Mouse (Mus musculus): Measurements from ENCODE around the gene Zcchc7. TPM values are rescaled to one million over a fixed set of nuclear protein-coding genes. Genes with fewer than 3 reads are reported as not detected.

The Zcchc7 gene
- polyA plus RNA-seq, 1 experiment from 2014 or later, result 19.5 TPM

GRCm38 (mm10) chr4:44973871-44974270 lies 218.2 kb downstream of the Zcchc7 start:
- peak; percentile 48; the same call in 1 of the 2 replicates for ATAC-seq (ENCODE audit: low FRiP score)
- H3K4me2 ChIP-seq, result peak overlapping the region; percentile 19; the same call in 1 of the 2 replicates
- 0 out of 2 replicates have a peak, but pooled peaks cover 2% of the 10 kb centered on the region for H3K4me1 ChIP-seq (ENCODE audit: control insufficient read depth, insufficient read depth, low read length)
- no peaks in the 10 kb centered on the region for H3K9me3 ChIP-seq (ENCODE audit: control insufficient read depth, low read length)
- H3K27ac ChIP-seq (ENCODE audit: low read depth, low read length), result no peak overlapping the region
- no peak for DNase-seq (ENCODE audit: low spot score, missing footprints)
- H3K36me3 ChIP-seq (ENCODE audit: control insufficient read depth, insufficient read depth, low read length), result no peaks in the 10 kb centered on the region
- H3K9ac ChIP-seq (ENCODE audit: low read length), result peak overlapping the region; percentile 24; the same call in 1 of the 2 replicates
- 65% methylated on average over 14 of the region's 14 CpGs for WGBS
- no peaks in the 10 kb centered on the region for H3K27me3 ChIP-seq (ENCODE audit: control insufficient read depth, insufficient read depth, low read length)
- no peak overlapping the region for H3K4me3 ChIP-seq (ENCODE audit: low read depth, low read length)

GRCm38 (mm10) chr4:44974331-44974730 lies 218.7 kb downstream of the Zcchc7 start:
- H3K27ac ChIP-seq (ENCODE audit: low read depth, low read length), result no peak overlapping the region
- WGBS, result 80% methylated on average over 8 of the region's 8 CpGs
- no peaks in the 10 kb centered on the region for H3K9me3 ChIP-seq (ENCODE audit: control insufficient read depth, low read length)
- ATAC-seq (ENCODE audit: low FRiP score) (no peak), DNase-seq (ENCODE audit: low spot score, missing footprints) (peak; percentile 51)
- H3K4me2 ChIP-seq, result no peak overlapping the region
- 0 out of 2 replicates have a peak, but pooled peaks cover 2% of the 10 kb centered on the region for H3K4me1 ChIP-seq (ENCODE audit: control insufficient read depth, insufficient read depth, low read length)
- no peaks in the 10 kb centered on the region for H3K27me3 ChIP-seq (ENCODE audit: control insufficient read depth, insufficient read depth, low read length)
- H3K9ac ChIP-seq (ENCODE audit: low read length), result no peak overlapping the region
- H3K36me3 ChIP-seq (ENCODE audit: control insufficient read depth, insufficient read depth, low read length), result no peaks in the 10 kb centered on the region
- no peak overlapping the region for H3K4me3 ChIP-seq (ENCODE audit: low read depth, low read length)

GRCm38 (mm10) chr4:44976026-44976615 lies 220.4 kb downstream of the Zcchc7 start:
- Histone ChIP-seq H3K36me3 (ENCODE audit: control insufficient read depth, insufficient read depth, low read length) (no peaks in the 10 kb centered on the region), H3K4me2 (no peak overlapping the region), H3K9ac (ENCODE audit: low read length) (no peak overlapping the region), H3K9me3 (ENCODE audit: control insufficient read depth, low read length) (no peaks in the 10 kb centered on the region), H3K27me3 (ENCODE audit: control insufficient read depth, insufficient read depth, low read length) (no peaks in the 10 kb centered on the region), H3K27ac (ENCODE audit: low read depth, low read length) (no peak overlapping the region), H3K4me3 (ENCODE audit: low read depth, low read length) (no peak overlapping the region), H3K4me1 (ENCODE audit: control insufficient read depth, insufficient read depth, low read length) (no peaks in the 10 kb centered on the region)
- no peak for ATAC-seq (ENCODE audit: low FRiP score)
- peak; percentile 71 for DNase-seq (ENCODE audit: low spot score, missing footprints)
- WGBS, result 79% methylated on average over 6 of the region's 6 CpGs

- Histone ChIP-seq H3K9me3 (ENCODE audit: control insufficient read depth, low read length) (no peaks in the 10 kb centered on the region), H3K36me3 (ENCODE audit: control insufficient read depth, insufficient read depth, low read length) (no peaks in the 10 kb centered on the region), H3K27ac (ENCODE audit: low read depth, low read length) (no peak overlapping the region), H3K4me3 (ENCODE audit: low read depth, low read length) (no peak overlapping the region), H3K9ac (ENCODE audit: low read length) (no peak overlapping the region), H3K27me3 (ENCODE audit: control insufficient read depth, insufficient read depth, low read length) (no peaks in the 10 kb centered on the region), H3K4me2 (no peak overlapping the region), H3K4me1 (ENCODE audit: control insufficient read depth, insufficient read depth, low read length) (peaks cover 6% of the 10 kb centered on the region; the same call in 1 of the 2 replicates)
- DNase-seq (ENCODE audit: low spot score, missing footprints) (peak; percentile 62), ATAC-seq (ENCODE audit: low FRiP score) (no peak)
- WGBS, result 87% methylated on average over 10 of the region's 10 CpGs
Measured at GRCm38 (mm10) chr4:44976921-44977710, 221.4 kb downstream of the Zcchc7 start.

GRCm38 (mm10) chr4:44978175-44978574 lies 222.5 kb downstream of the Zcchc7 start:
- no peak overlapping the region for H3K9ac ChIP-seq (ENCODE audit: low read length)
- H3K9me3 ChIP-seq (ENCODE audit: control insufficient read depth, low read length), result no peaks in the 10 kb centered on the region
- H3K27me3 ChIP-seq (ENCODE audit: control insufficient read depth, insufficient read depth, low read length), result no peaks in the 10 kb centered on the region
- no peak overlapping the region for H3K4me2 ChIP-seq
- WGBS, result 83% methylated on average over 5 of the region's 5 CpGs
- H3K27ac ChIP-seq (ENCODE audit: low read depth, low read length), result no peak overlapping the region
- H3K4me3 ChIP-seq (ENCODE audit: low read depth, low read length), result no peak overlapping the region
- DNase-seq (ENCODE audit: low spot score, missing footprints) (peak; percentile 6), ATAC-seq (ENCODE audit: low FRiP score) (no peak)
- H3K4me1 ChIP-seq (ENCODE audit: control insufficient read depth, insufficient read depth, low read length), result peaks cover 12% of the 10 kb centered on the region; the same call in 1 of the 2 replicates
- no peaks in the 10 kb centered on the region for H3K36me3 ChIP-seq (ENCODE audit: control insufficient read depth, insufficient read depth, low read length)

GRCm38 (mm10) chr4:44979794-44980338 lies 224.2 kb downstream of the Zcchc7 start:
- H3K9me3 ChIP-seq (ENCODE audit: control insufficient read depth, low read length), result no peaks in the 10 kb centered on the region
- H3K36me3 ChIP-seq (ENCODE audit: control insufficient read depth, insufficient read depth, low read length), result no peaks in the 10 kb centered on the region
- no peak overlapping the region for H3K4me2 ChIP-seq
- 82% methylated on average over 7 of the region's 7 CpGs for WGBS
- ATAC-seq (ENCODE audit: low FRiP score) (no peak), DNase-seq (ENCODE audit: low spot score, missing footprints) (peak; percentile 79)
- no peak overlapping the region for H3K9ac ChIP-seq (ENCODE audit: low read length)
- H3K27ac ChIP-seq (ENCODE audit: low read depth, low read length), result no peak overlapping the region
- no peaks in the 10 kb centered on the region for H3K27me3 ChIP-seq (ENCODE audit: control insufficient read depth, insufficient read depth, low read length)
- peaks cover 12% of the 10 kb centered on the region; the same call in 1 of the 2 replicates for H3K4me1 ChIP-seq (ENCODE audit: control insufficient read depth, insufficient read depth, low read length)
- no peak overlapping the region for H3K4me3 ChIP-seq (ENCODE audit: low read depth, low read length)

GRCm38 (mm10) chr4:44981280-44981973 lies 225.8 kb downstream of the Zcchc7 start, which contains the start of gene Grhpr:
TSS of gene Grhpr (plus strand) at chr4:44981395.
- Histone ChIP-seq H3K4me3 (ENCODE audit: low read depth, low read length) (peak within 1 kb of the TSS; percentile 68), H3K27me3 (ENCODE audit: control insufficient read depth, insufficient read depth, low read length) (no peaks in the 10 kb centered on the region), H3K4me2 (peak within 1 kb of the TSS; percentile 93), H3K27ac (ENCODE audit: low read depth, low read length) (no peak within 1 kb of the TSS; the same call in 1 of the 2 replicates), H3K36me3 (ENCODE audit: control insufficient read depth, insufficient read depth, low read length) (no peaks in the 10 kb centered on the region), H3K9me3 (ENCODE audit: control insufficient read depth, low read length) (no peaks in the 10 kb centered on the region), H3K4me1 (ENCODE audit: control insufficient read depth, insufficient read depth, low read length) (peaks cover 12% of the 10 kb centered on the region; the same call in 1 of the 2 replicates), H3K9ac (ENCODE audit: low read length) (peak within 1 kb of the TSS; percentile 84)
- DNase-seq (ENCODE audit: low spot score, missing footprints) (peak; percentile 99), ATAC-seq (ENCODE audit: low FRiP score) (peak; percentile 95)
- WGBS, result 1% methylated on average over 40 of the region's 40 CpGs
